Mouse (Mus musculus): ENCODE results near the gene Sgms1. TPM values are rescaled to one million over a fixed set of nuclear protein-coding genes. Genes with fewer than 3 reads are reported as not detected.

The Sgms1 gene
- polyA plus RNA-seq, 2 experiments = 20.8 to 36.8 TPM

- H3K36me3 ChIP-seq (ENCODE audit: control insufficient read depth, insufficient read depth, low read length) = no peaks in the 10 kb centered on the region
- no peak overlapping the region for H3K27ac ChIP-seq (replicated peaks; ENCODE audit: low read depth, low read length)
- DNase-seq (ENCODE audit: low spot score) (no peak), ATAC-seq (ENCODE audit: low FRiP score, low read depth) (no peak)
- H3K4me1 ChIP-seq (ENCODE audit: control insufficient read depth, insufficient read depth, low read length) = peaks cover 12% of the 10 kb centered on the region; the same call in 1 of the 2 replicates
- no peaks in the 10 kb centered on the region for H3K9me3 ChIP-seq (ENCODE audit: control insufficient read depth, low read length)
- WGBS = 86% methylated on average over 14 of the region's 14 CpGs
- H3K27me3 ChIP-seq (ENCODE audit: control insufficient read depth, insufficient read depth, low read length) = no peaks in the 10 kb centered on the region
- no peak overlapping the region for H3K4me3 ChIP-seq (replicated peaks; ENCODE audit: low read length)
- no peak overlapping the region for H3K4me2 ChIP-seq (replicated peaks; ENCODE audit: low read depth, low read length, severe bottlenecking)
- TF ChIP-seq POLR2A (IDR thresholded peaks at IDR 0.05; ENCODE audit: borderline replicate concordance, extremely low read depth, insufficient read depth, insufficient read length) = no peak
- no peak overlapping the region for H3K9ac ChIP-seq (ENCODE audit: low read depth, low read length, severe bottlenecking)
These were observed 114.2 kb downstream of the Sgms1 start for GRCm38 (mm10) chr19:32275068-32275925.

- Histone ChIP-seq H3K27ac (replicated peaks; ENCODE audit: low read depth, low read length) (no peak overlapping the region), H3K9me3 (ENCODE audit: control insufficient read depth, low read length) (no peaks in the 10 kb centered on the region), H3K4me3 (replicated peaks; ENCODE audit: low read length) (no peak overlapping the region), H3K9ac (ENCODE audit: low read depth, low read length, severe bottlenecking) (no peak overlapping the region), H3K27me3 (ENCODE audit: control insufficient read depth, insufficient read depth, low read length) (no peaks in the 10 kb centered on the region), H3K36me3 (ENCODE audit: control insufficient read depth, insufficient read depth, low read length) (no peaks in the 10 kb centered on the region), H3K4me1 (ENCODE audit: control insufficient read depth, insufficient read depth, low read length) (peaks cover 15% of the 10 kb centered on the region; the same call in 1 of the 2 replicates), H3K4me2 (replicated peaks; ENCODE audit: low read depth, low read length, severe bottlenecking) (no peak overlapping the region)
- ATAC-seq (ENCODE audit: low FRiP score, low read depth) (no peak), DNase-seq (ENCODE audit: low spot score) (no peak)
- 64% methylated on average over 2 of the region's 2 CpGs for WGBS
- no peak for TF ChIP-seq POLR2A (IDR thresholded peaks at IDR 0.05; ENCODE audit: borderline replicate concordance, extremely low read depth, insufficient read depth, insufficient read length)
These were observed 115.4 kb downstream of the Sgms1 start for GRCm38 (mm10) chr19:32274145-32274544.

GRCm38 (mm10) chr19:32273714-32274113 is 115.8 kb downstream of the Sgms1 start:
- no peak for DNase-seq (ENCODE audit: low spot score)
- H3K27ac ChIP-seq (replicated peaks; ENCODE audit: low read depth, low read length) = no peak overlapping the region
- no peaks in the 10 kb centered on the region for H3K27me3 ChIP-seq (ENCODE audit: control insufficient read depth, insufficient read depth, low read length)
- H3K36me3 ChIP-seq (ENCODE audit: control insufficient read depth, insufficient read depth, low read length) = no peaks in the 10 kb centered on the region
- no peaks in the 10 kb centered on the region for H3K9me3 ChIP-seq (ENCODE audit: control insufficient read depth, low read length)
- no peak for ATAC-seq (ENCODE audit: low FRiP score, low read depth)
- peaks cover 19% of the 10 kb centered on the region; the same call in 1 of the 2 replicates for H3K4me1 ChIP-seq (ENCODE audit: control insufficient read depth, insufficient read depth, low read length)
- H3K4me2 ChIP-seq (replicated peaks; ENCODE audit: low read depth, low read length, severe bottlenecking) = no peak overlapping the region
- WGBS = 36% methylated on average over 3 of the region's 3 CpGs
- no peak for TF ChIP-seq POLR2A (IDR thresholded peaks at IDR 0.05; ENCODE audit: borderline replicate concordance, extremely low read depth, insufficient read depth, insufficient read length)
- no peak overlapping the region for H3K9ac ChIP-seq (ENCODE audit: low read depth, low read length, severe bottlenecking)
- H3K4me3 ChIP-seq (replicated peaks; ENCODE audit: low read length) = no peak overlapping the region

- Histone ChIP-seq H3K4me3 (replicated peaks; ENCODE audit: low read length) (no peak overlapping the region), H3K4me1 (ENCODE audit: control insufficient read depth, insufficient read depth, low read length) (peaks cover 24% of the 10 kb centered on the region; the same call in 1 of the 2 replicates), H3K36me3 (ENCODE audit: control insufficient read depth, insufficient read depth, low read length) (no peaks in the 10 kb centered on the region), H3K4me2 (replicated peaks; ENCODE audit: low read depth, low read length, severe bottlenecking) (no peak overlapping the region), H3K9ac (ENCODE audit: low read depth, low read length, severe bottlenecking) (no peak overlapping the region), H3K27ac (replicated peaks; ENCODE audit: low read depth, low read length) (no peak overlapping the region), H3K9me3 (ENCODE audit: control insufficient read depth, low read length) (no peaks in the 10 kb centered on the region), H3K27me3 (ENCODE audit: control insufficient read depth, insufficient read depth, low read length) (no peaks in the 10 kb centered on the region)
- no peak for DNase-seq (ENCODE audit: low spot score)
- ATAC-seq (ENCODE audit: low FRiP score, low read depth) = no peak
- WGBS = 49% methylated on average over 6 of the region's 6 CpGs
- no peak for TF ChIP-seq POLR2A (IDR thresholded peaks at IDR 0.05; ENCODE audit: borderline replicate concordance, extremely low read depth, insufficient read depth, insufficient read length)
These were observed 116.8 kb downstream of the Sgms1 start for GRCm38 (mm10) chr19:32272475-32273260.

- no peak for DNase-seq (ENCODE audit: low spot score)
- Histone ChIP-seq H3K36me3 (ENCODE audit: control insufficient read depth, insufficient read depth, low read length) (no peaks in the 10 kb centered on the region), H3K9ac (ENCODE audit: low read depth, low read length, severe bottlenecking) (no peak overlapping the region), H3K4me3 (replicated peaks; ENCODE audit: low read length) (no peak overlapping the region), H3K4me1 (ENCODE audit: control insufficient read depth, insufficient read depth, low read length) (peaks cover 29% of the 10 kb centered on the region; the same call in 1 of the 2 replicates), H3K27me3 (ENCODE audit: control insufficient read depth, insufficient read depth, low read length) (no peaks in the 10 kb centered on the region), H3K4me2 (replicated peaks; ENCODE audit: low read depth, low read length, severe bottlenecking) (no peak overlapping the region), H3K9me3 (ENCODE audit: control insufficient read depth, low read length) (no peaks in the 10 kb centered on the region), H3K27ac (replicated peaks; ENCODE audit: low read depth, low read length) (no peak overlapping the region)
- ATAC-seq (ENCODE audit: low FRiP score, low read depth) = no peak
- no peak for TF ChIP-seq POLR2A (IDR thresholded peaks at IDR 0.05; ENCODE audit: borderline replicate concordance, extremely low read depth, insufficient read depth, insufficient read length)
- WGBS = 85% methylated on average over 11 of the region's 11 CpGs
These were observed 117.9 kb downstream of the Sgms1 start for GRCm38 (mm10) chr19:32271455-32272200.
